Mouse (Mus musculus) stomach, embryonic 16.5 days (tissue): ENCODE measurements around the gene Styxl1. TPM values are rescaled to one million over a fixed set of nuclear protein-coding genes. Genes with fewer than 3 reads are reported as not detected.

Source experiments
- ATAC-seq: fragments of 200-750 bp; cut with Nextera tagmentation; 2 replicates; pipeline ENCODE4 v1.8.0; 2017; ENCODE audit warnings: moderate number of reproducible peaks, moderate TSS enrichment; ENCODE audit not compliant: insufficient read depth, low FRiP score
- H3K27ac ChIP-seq: fragments of 300-500 bp; sonication (generic); 2 replicates; pipeline ENCODE4 v1.5.1; 2014; ENCODE audit warnings: low read length
- H3K27me3 ChIP-seq: fragments of 300-500 bp; sonication (generic); 2 replicates; pipeline ENCODE4 v1.6.1; 2014; ENCODE audit warnings: low read length, control low read depth, mixed read lengths; ENCODE audit not compliant: control insufficient read depth, insufficient read depth
- H3K36me3 ChIP-seq: fragments of 300-500 bp; sonication (generic); 2 replicates; pipeline ENCODE4 v1.6.1; 2014; ENCODE audit warnings: low read length; ENCODE audit not compliant: control insufficient read depth, insufficient read depth
- H3K4me1 ChIP-seq: fragments of 300-500 bp; sonication (generic); 2 replicates; pipeline ENCODE4 v1.6.1; 2014; ENCODE audit warnings: low read length, control low read depth, mixed read lengths; ENCODE audit not compliant: control insufficient read depth, insufficient read depth
- H3K4me2 ChIP-seq: fragments of 300-500 bp; sonication (generic); 2 replicates; pipeline ENCODE4 v1.6.1; 2014; ENCODE audit warnings: low read depth, low read length, mixed read lengths
- H3K4me3 ChIP-seq: fragments of 300-500 bp; sonication (generic); replicated peaks from 2 replicates; pipeline ENCODE4 v1.5.1; 2014; ENCODE audit warnings: mild to moderate bottlenecking, low read length
- H3K9ac ChIP-seq: fragments of 300-500 bp; sonication (generic); 2 replicates; pipeline ENCODE4 v1.6.1; 2014; ENCODE audit warnings: low read length
- H3K9me3 ChIP-seq: fragments of 300-500 bp; sonication (generic); replicated peaks from 2 replicates; pipeline ENCODE4 v1.6.1; 2016; ENCODE audit warnings: low read length, control low read depth; ENCODE audit not compliant: control insufficient read depth
- WGBS: fragments of 180-500 bp; shearing (Covaris S2); extraction: QIAGEN DNeasy Blood & Tissue Kit; methylation state at CpG from one replicate; pipeline ENCODE4 v1.1.7; 2014; 5-methylcytosine and 5-hydroxymethylcytosine counted together
- polyA plus RNA-seq: library from polyadenylated mRNA; unstranded; fragments of >200 nt; fragmentation: Nextera tagmentation; extraction: Ambion mirVana; gene quantifications from 2 replicates; pipeline ENCODE4 v1.2.1, GENCODE M21; 2015

Styxl1 gene
- polyA plus RNA-seq, 1 experiment from 2014 or later, result 0.27 TPM

DNA sequence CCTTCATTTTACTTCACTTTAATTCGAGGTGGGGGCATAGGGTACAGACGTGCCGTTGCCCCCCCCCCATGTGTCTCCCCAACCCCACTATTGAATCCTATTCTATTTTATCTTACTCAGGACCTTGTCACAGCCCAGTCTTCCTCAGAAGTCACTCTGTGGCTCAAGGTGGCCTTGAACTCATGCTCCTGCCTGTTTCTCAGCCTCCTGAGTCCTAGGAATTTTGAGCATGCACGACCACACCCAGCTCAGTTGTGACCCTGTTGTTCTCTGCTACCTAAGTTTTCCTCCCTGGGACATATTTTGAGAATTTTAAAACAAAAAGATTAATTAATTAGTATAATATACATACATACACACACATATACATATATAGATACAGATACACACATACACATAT, 25.5 kb upstream of the Styxl1 start:
- no peak overlapping the region for H3K4me3 ChIP-seq
- H3K4me1 ChIP-seq, result no peaks in the 10 kb centered on the region
- H3K36me3 ChIP-seq, result no peaks in the 10 kb centered on the region
- WGBS, result 73% methylated on average over 4 of the region's 4 CpGs
- H3K9ac ChIP-seq, result no peak overlapping the region
- H3K27ac ChIP-seq, result no peak overlapping the region
- no peak overlapping the region for H3K4me2 ChIP-seq
- no peak for ATAC-seq
- H3K9me3 ChIP-seq, result no peaks in the 10 kb centered on the region
- H3K27me3 ChIP-seq, result no peaks in the 10 kb centered on the region

DNA sequence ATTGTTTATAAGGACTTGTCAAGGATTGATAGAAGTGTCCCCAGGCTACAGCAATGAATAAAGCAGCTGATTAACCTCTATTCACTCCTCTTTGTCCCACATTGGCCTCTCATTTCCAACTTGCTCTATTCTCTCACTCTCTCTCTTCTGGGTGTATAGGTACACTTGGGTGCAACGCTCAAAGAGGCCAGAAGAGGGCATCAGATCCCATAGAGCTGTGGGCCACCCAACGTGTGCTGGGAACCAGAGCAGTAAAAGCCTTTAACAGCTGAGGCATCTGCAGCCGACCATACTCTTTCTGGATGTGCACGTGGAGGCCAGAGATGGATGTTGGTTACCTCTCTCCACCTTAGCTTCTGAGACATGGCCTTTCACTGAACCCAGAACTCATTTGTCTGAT, 24.9 kb upstream of the Styxl1 start:
- 48% methylated on average over 4 of the region's 4 CpGs for WGBS
- Histone ChIP-seq H3K27ac (no peak overlapping the region), H3K9me3 (no peaks in the 10 kb centered on the region), H3K4me1 (no peaks in the 10 kb centered on the region), H3K27me3 (no peaks in the 10 kb centered on the region), H3K4me2 (no peak overlapping the region), H3K9ac (no peak overlapping the region), H3K4me3 (no peak overlapping the region), H3K36me3 (no peaks in the 10 kb centered on the region)
- no peak for ATAC-seq

DNA sequence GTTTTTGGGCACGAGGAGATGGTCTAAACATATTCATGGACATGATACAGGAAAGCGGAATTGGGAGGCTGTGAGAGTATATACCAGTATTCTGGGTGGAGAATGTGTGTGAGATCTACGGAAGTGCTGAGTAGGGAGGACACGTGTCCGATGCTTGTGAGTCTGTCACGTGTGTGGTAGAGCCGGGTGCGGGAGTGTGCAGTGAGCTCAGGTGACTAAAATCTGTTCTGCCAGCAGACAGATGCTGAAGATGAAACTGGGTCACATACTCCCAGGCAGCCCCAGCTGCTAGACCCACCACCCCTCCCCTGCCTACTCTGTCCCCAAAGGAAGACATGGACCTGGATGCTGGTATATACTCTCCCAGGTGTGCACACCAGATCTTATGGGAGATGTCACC, 24.5 kb upstream of the Styxl1 start:
- Histone ChIP-seq H3K4me3 (no peak overlapping the region), H3K27ac (no peak overlapping the region), H3K4me1 (no peaks in the 10 kb centered on the region), H3K36me3 (no peaks in the 10 kb centered on the region), H3K4me2 (no peak overlapping the region), H3K9ac (no peak overlapping the region), H3K27me3 (no peaks in the 10 kb centered on the region), H3K9me3 (no peaks in the 10 kb centered on the region)
- WGBS, result 93% methylated on average over 8 of the region's 8 CpGs
- ATAC-seq, result no peak

GRCm38 (mm10) chr5:135800927-135801326, 22.7 kb upstream of the Styxl1 start:
- 4% methylated on average over 6 of the region's 6 CpGs for WGBS
- Histone ChIP-seq H3K4me3 (no peak overlapping the region), H3K9me3 (no peaks in the 10 kb centered on the region), H3K9ac (no peak overlapping the region), H3K4me1 (no peaks in the 10 kb centered on the region), H3K27me3 (no peaks in the 10 kb centered on the region), H3K4me2 (no peak overlapping the region), H3K36me3 (no peaks in the 10 kb centered on the region), H3K27ac (no peak overlapping the region)
- no peak for ATAC-seq

GRCm38 (mm10) chr5:135799746-135800145, 21.6 kb upstream of the Styxl1 start:
- no peak for ATAC-seq
- no peak overlapping the region for H3K27ac ChIP-seq
- no peaks in the 10 kb centered on the region for H3K27me3 ChIP-seq
- no peak overlapping the region for H3K4me3 ChIP-seq
- no peaks in the 10 kb centered on the region for H3K36me3 ChIP-seq
- no peak overlapping the region for H3K9ac ChIP-seq
- WGBS, result 45% methylated on average over 4 of the region's 4 CpGs
- no peaks in the 10 kb centered on the region for H3K9me3 ChIP-seq
- H3K4me1 ChIP-seq, result peaks cover 1% of the 10 kb centered on the region; the same call in 1 of the 2 replicates
- no peak overlapping the region for H3K4me2 ChIP-seq

DNA sequence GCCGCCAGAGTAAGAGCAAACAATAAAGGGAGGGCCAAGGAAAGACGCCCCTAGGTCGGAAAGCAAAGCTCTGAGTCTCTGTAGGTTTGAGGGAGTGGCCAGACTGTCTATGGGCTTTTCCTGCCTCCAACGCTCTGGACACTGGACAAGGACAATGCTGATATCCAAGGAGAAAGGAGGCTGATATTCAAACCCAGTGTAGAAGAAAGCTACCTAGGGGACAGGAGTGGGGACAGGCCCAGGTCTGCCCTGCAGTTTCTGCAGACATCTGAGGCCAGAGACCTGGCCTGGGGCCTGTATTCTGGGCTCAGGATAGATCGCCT, 16.6 kb upstream of the Styxl1 start:
- Histone ChIP-seq H3K9me3 (no peaks in the 10 kb centered on the region), H3K4me3 (peak overlapping the region; percentile 37), H3K4me1 (peaks cover 9% of the 10 kb centered on the region; the same call in 1 of the 2 replicates), H3K9ac (peak overlapping the region; percentile 63), H3K27me3 (no peaks in the 10 kb centered on the region), H3K4me2 (peak overlapping the region; percentile 53), H3K27ac (no peak overlapping the region; the same call in 1 of the 2 replicates), H3K36me3 (peaks cover 15% of the 10 kb centered on the region)
- ATAC-seq, result no peak; the same call in 1 of the 2 replicates
- WGBS, result 11% methylated on average over 5 of the region's 5 CpGs

DNA sequence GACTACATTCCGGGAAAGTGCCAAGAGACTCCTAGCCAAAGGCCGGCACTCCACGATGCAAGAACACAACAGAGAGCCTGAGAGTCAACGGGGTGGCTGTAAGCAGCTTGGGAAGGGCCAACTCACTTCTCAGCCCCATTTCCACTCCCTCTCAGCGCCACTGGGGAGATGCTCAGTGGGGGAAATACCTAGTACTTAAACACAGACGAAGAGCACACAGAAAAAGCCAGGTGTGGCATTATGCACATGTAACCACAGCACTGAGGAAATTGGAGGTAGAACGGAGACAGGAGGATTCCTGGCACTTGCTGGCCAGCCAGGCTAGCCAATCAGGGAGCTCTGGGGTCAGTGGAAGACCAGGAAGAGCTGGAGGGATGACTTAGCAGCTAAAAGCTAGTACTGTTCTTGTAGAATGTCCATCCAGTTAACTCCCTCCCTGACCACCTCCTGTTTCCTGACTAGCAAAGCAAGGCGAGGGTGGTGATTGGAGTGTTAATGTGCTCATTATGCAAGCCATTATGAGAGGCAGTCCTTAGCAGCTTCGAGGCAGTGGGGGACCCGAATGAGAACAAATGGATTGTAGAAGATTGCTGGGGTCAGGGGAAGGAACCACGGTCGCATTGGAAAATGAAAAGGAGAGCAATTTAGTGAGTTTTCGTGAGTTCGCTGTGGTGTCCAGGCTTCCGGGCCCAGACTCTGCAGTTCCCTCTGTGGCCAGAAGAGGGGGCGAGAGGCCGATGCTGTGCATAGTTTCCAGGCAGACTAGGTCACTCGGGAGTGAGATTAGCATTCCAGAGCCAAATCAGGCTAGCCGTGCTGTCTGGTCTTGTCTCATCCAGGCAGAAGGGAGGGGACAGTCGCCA, 16.0 kb upstream of the Styxl1 start:
- peak; percentile 78 for ATAC-seq
- peaks cover 15% of the 10 kb centered on the region for H3K36me3 ChIP-seq
- peaks cover 9% of the 10 kb centered on the region; the same call in 1 of the 2 replicates for H3K4me1 ChIP-seq
- H3K9me3 ChIP-seq, result no peaks in the 10 kb centered on the region
- H3K9ac ChIP-seq, result peak overlapping the region; percentile 63
- peak overlapping the region; percentile 53 for H3K4me2 ChIP-seq
- no peaks in the 10 kb centered on the region for H3K27me3 ChIP-seq
- no peak overlapping the region; the same call in 1 of the 2 replicates for H3K27ac ChIP-seq
- H3K4me3 ChIP-seq, result peak overlapping the region; percentile 37
- WGBS, result 12% methylated on average over 20 of the region's 20 CpGs

DNA sequence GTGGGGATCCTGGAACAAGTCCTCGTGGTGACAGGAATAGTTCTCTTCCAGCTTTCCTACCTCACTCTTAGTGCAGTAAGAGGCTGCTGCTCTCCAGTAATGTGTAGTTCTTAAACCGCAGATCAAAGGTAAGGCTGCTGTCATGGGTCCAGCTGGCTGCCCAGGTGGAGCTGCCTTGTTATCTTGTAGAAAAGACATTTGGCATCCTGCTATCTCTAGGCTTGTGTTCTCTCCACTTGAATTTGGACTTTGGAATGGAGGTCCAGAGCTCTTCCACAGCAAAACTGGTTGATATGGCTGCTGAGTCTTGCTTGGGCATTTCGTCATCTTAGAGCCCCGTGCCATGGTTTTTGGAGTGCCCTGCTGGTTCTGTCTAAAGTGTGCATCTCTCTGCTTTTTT, 4.7 kb upstream of the Styxl1 start:
- peaks cover 20% of the 10 kb centered on the region for H3K36me3 ChIP-seq
- H3K4me3 ChIP-seq, result no peak overlapping the region
- no peak overlapping the region for H3K9ac ChIP-seq
- 87% methylated on average over 4 of the region's 4 CpGs for WGBS
- ATAC-seq, result no peak
- H3K4me2 ChIP-seq, result no peak overlapping the region
- peaks cover 14% of the 10 kb centered on the region for H3K4me1 ChIP-seq
- H3K27ac ChIP-seq, result no peak overlapping the region
- H3K27me3 ChIP-seq, result no peaks in the 10 kb centered on the region
- H3K9me3 ChIP-seq, result no peaks in the 10 kb centered on the region

DNA sequence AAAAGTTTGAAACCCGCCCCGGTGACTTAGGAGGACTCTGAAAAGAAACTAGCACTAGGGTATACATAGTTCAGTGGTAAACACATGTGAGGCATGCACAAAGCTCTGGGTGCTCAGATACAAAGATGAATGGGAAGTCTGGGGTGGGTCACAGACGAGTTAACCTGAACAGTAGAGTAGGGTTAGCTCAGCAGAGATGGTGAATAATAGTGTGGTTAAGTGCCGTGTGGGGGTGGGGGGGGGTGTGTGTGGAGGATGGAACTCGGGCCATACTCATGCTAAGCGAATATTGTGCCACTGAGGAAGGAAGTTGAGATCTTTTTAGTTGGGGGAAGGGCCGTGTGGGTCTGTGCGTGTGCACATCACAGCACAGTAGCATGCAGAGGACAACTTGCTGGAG, 2.1 kb upstream of the Styxl1 start:
- Histone ChIP-seq H3K4me3 (no peak overlapping the region), H3K36me3 (0 out of 2 replicates have a peak, but pooled peaks cover 7% of the 10 kb centered on the region), H3K27me3 (no peaks in the 10 kb centered on the region), H3K4me2 (no peak overlapping the region), H3K9me3 (no peaks in the 10 kb centered on the region), H3K9ac (no peak overlapping the region), H3K4me1 (peaks cover 19% of the 10 kb centered on the region), H3K27ac (no peak overlapping the region)
- 78% methylated on average over 8 of the region's 8 CpGs for WGBS
- no peak for ATAC-seq
